Mouse (Mus musculus) embryonic facial prominence, embryonic 11.5 days (tissue): ENCODE results near the gene Cd1d1. TPM values are rescaled to one million over a fixed set of nuclear protein-coding genes. Genes with fewer than 3 reads are reported as not detected.
A peak's percentile ranks its signal among the peaks of the same experiment; 100 is the strongest.
"Not testable (repeated sequence)": the region's sequence is repeated elsewhere in the genome, so short reads cannot be mapped to it uniquely, and the experiment has no call there.

Experiments
- ATAC-seq: fragments of 200-750 bp; cut with Nextera tagmentation; replicated peaks from 2 replicates; pipeline ENCODE4 v1.8.0; 2017; ENCODE audit warnings: low read depth; ENCODE audit not compliant: insufficient number of reproducible peaks, low FRiP score, low TSS enrichment
- DNase-seq: peaks from one replicate; pipeline ENCODE4 v3.0.0-alpha.2; 2015; ENCODE audit warnings: low spot score
- H3K27ac ChIP-seq: fragments of 300-500 bp; sonication (generic); replicated peaks from 2 replicates; pipeline ENCODE4 v1.5.1; 2014; ENCODE audit warnings: mild to moderate bottlenecking, low read depth, low read length, control low read depth
- H3K27me3 ChIP-seq: fragments of 300-500 bp; sonication (generic); 2 replicates; pipeline ENCODE4 v1.6.1; 2014; ENCODE audit warnings: mild to moderate bottlenecking, low read length, moderate library complexity, mixed read lengths; ENCODE audit not compliant: control insufficient read depth, insufficient read depth
- H3K36me3 ChIP-seq: fragments of 300-500 bp; sonication (generic); replicated peaks from 2 replicates; pipeline ENCODE4 v1.6.1; 2014; ENCODE audit warnings: low read depth, mild to moderate bottlenecking, low read length, moderate library complexity, mixed read lengths; ENCODE audit not compliant: control insufficient read depth, insufficient read depth
- H3K4me1 ChIP-seq: fragments of 300-500 bp; sonication (generic); 2 replicates; pipeline ENCODE4 v1.6.1; 2014; ENCODE audit warnings: low read length, mixed read lengths; ENCODE audit not compliant: control insufficient read depth, insufficient read depth
- H3K4me2 ChIP-seq: fragments of 300-500 bp; sonication (generic); 2 replicates; pipeline ENCODE4 v1.6.1; 2014; ENCODE audit warnings: low read depth, mild to moderate bottlenecking, control low read depth, low read length, moderate library complexity
- H3K4me3 ChIP-seq: fragments of 300-500 bp; sonication (generic); 2 replicates; pipeline ENCODE4 v1.5.1; 2014; ENCODE audit warnings: low read depth, low read length, control low read depth
- H3K9ac ChIP-seq: fragments of 300-500 bp; sonication (generic); replicated peaks from 2 replicates; pipeline ENCODE4 v1.6.1; 2014; ENCODE audit warnings: mild to moderate bottlenecking, control low read depth, low read length
- H3K9me3 ChIP-seq: fragments of 300-500 bp; sonication (generic); replicated peaks from 2 replicates; pipeline ENCODE4 v1.6.1; 2016; ENCODE audit warnings: mild to moderate bottlenecking, low read length, inconsistent platforms, mixed read lengths; ENCODE audit not compliant: control insufficient read depth
- WGBS: fragments of 180-500 bp; shearing (Covaris S2); extraction: QIAGEN DNeasy Blood & Tissue Kit; methylation state at CpG from one replicate; pipeline ENCODE4 v1.1.7; 2014; 5-methylcytosine and 5-hydroxymethylcytosine counted together
- polyA plus RNA-seq: library from polyadenylated mRNA; unstranded; fragments of >200 nt; fragmentation: Nextera tagmentation; extraction: Ambion mirVana; gene quantifications from 2 replicates; pipeline ENCODE4 v1.2.1, GENCODE M21; 2014

Cd1d1 gene
- polyA plus RNA-seq, 1 experiment from 2014 or later, result 25.0 TPM

- Histone ChIP-seq H3K27me3 (no peaks in the 10 kb centered on the region), H3K4me2 (no peak overlapping the region), H3K27ac (no peak overlapping the region), H3K9me3 (no peaks in the 10 kb centered on the region), H3K4me1 (no peaks in the 10 kb centered on the region), H3K9ac (no peak overlapping the region), H3K4me3 (no peak overlapping the region), H3K36me3 (no peaks in the 10 kb centered on the region)
- 78% methylated on average over 1 of the region's 1 CpGs for WGBS
- ATAC-seq (no peak), DNase-seq (no peak)
Observed at GRCm38 (mm10) chr3:86995381-86995780, 3.9 kb downstream of the Cd1d1 start.

DNA sequence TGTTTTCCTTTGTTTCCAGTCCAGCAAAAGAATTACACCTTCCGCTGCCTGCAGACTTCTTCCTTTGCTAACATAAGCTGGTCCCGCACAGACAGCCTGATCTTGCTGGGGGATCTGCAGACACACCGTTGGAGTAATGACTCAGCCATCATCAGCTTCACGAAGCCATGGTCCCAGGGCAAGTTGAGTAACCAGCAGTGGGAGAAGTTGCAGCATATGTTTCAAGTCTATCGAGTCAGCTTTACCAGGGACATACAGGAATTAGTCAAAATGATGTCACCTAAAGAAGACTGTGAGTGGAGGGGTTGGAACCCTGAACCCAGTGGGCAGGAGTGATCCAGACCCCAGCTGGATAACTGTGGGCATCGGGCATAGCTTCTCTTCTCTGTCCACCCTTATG lies 12.3 kb downstream of the Cd1d1 start:
- H3K4me3 ChIP-seq, result peak overlapping the region; percentile 33
- not testable (repeated sequence) for ATAC-seq

DNA sequence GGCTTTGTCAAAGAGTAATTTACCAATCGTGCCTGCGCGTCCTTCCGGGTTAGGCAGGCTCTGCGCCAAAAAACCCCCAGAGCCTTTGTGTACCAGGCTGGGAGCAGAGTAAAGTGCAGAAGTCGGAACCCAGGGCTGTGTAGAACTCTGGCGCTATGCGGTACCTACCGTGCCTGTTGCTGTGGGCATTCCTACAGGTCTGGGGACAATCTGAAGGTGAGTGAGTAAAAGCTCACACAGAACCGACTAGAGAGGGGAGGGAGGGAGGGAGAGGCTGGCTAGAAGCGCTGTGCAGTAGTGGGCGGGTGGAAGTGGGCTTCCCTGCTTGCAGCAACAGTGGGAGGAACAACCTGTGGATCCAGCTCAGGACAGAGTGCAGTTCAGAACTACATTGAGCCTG lies 12.8 kb downstream of the Cd1d1 start:
- 13% methylated on average over 12 of the region's 12 CpGs for WGBS

More for the DNA sequence above, 12.3 kb downstream of the Cd1d1 start:
- 48% methylated on average over 5 of the region's 6 CpGs for WGBS
- not testable (repeated sequence) for H3K27me3 ChIP-seq, H3K36me3 ChIP-seq, H3K4me1 ChIP-seq, DNase-seq, H3K27ac ChIP-seq, H3K9me3 ChIP-seq
- Histone ChIP-seq H3K9ac (peak overlapping the region; percentile 69), H3K4me2 (peak overlapping the region; percentile 56)

GRCm38 (mm10) chr3:86983382-86983781 lies 15.9 kb downstream of the Cd1d1 start:
- Histone ChIP-seq H3K27me3 (no peaks in the 10 kb centered on the region), H3K4me1 (no peaks in the 10 kb centered on the region), H3K9me3 (no peaks in the 10 kb centered on the region), H3K9ac (no peak overlapping the region), H3K4me3 (no peak overlapping the region), H3K36me3 (no peaks in the 10 kb centered on the region), H3K4me2 (no peak overlapping the region), H3K27ac (no peak overlapping the region)
- ATAC-seq, result no peak
- no peak for DNase-seq
- WGBS, result 87% methylated on average over 6 of the region's 6 CpGs

More for the DNA sequence above, 12.8 kb downstream of the Cd1d1 start:
- peak overlapping the region; percentile 69 for H3K9ac ChIP-seq
- ATAC-seq (peak; percentile 48), DNase-seq (peak; percentile 58)
- no peaks in the 10 kb centered on the region for H3K9me3 ChIP-seq
- no peaks in the 10 kb centered on the region for H3K27me3 ChIP-seq
- H3K36me3 ChIP-seq, result no peaks in the 10 kb centered on the region
- H3K4me2 ChIP-seq, result peak overlapping the region; percentile 56
- H3K4me1 ChIP-seq, result no peaks in the 10 kb centered on the region
- no peak overlapping the region for H3K27ac ChIP-seq
- peak overlapping the region; percentile 33 for H3K4me3 ChIP-seq

DNA sequence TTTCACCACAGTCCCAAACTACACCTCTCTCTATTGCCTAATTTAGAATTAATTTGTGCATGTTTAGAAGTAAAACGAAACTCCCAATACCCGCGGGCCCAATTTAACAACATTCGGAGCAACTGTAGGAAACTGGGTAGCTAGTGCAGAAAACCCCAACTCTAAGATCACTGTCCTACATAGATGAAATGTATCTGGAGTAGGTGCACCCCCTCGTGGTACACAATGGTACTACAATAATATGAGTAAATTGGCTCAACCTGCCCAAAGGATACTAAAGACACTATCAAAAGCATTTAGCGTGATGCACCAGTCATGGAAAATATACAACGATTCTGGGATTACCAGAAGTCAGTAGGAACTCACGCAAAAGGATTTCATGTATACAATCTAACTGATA lies 22.7 kb downstream of the Cd1d1 start:
- no peak; the same call in 1 of the 2 replicates for ATAC-seq

DNA sequence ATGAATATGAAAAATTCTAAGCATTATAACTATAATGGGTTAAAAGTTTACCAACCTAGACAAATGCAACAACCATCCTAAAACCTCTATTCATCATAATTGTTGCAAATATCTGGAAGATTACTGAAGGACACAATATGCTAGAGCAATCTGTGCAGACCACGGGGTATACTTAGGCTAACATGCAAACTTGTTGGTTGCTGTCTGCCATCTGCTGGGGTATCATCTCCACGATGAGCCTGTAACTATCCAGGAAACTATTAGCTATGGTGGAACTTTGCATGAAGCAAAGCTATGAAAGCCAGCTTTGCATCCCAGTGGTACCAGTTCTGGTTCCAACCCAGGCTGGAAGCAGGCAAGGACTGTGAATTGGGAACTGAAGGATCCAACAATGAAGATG lies 24.1 kb downstream of the Cd1d1 start:
- H3K9ac ChIP-seq, result no peak overlapping the region
- DNase-seq (no peak), ATAC-seq (no peak)
- 76% methylated on average over 2 of the region's 2 CpGs for WGBS
- H3K36me3 ChIP-seq, result no peaks in the 10 kb centered on the region
- H3K27me3 ChIP-seq, result no peaks in the 10 kb centered on the region
- H3K4me1 ChIP-seq, result no peaks in the 10 kb centered on the region
- no peak overlapping the region for H3K4me3 ChIP-seq
- H3K4me2 ChIP-seq, result no peak overlapping the region
- no peaks in the 10 kb centered on the region for H3K9me3 ChIP-seq
- no peak overlapping the region for H3K27ac ChIP-seq

More for the DNA sequence above, 22.7 kb downstream of the Cd1d1 start:
- no peak overlapping the region for H3K27ac ChIP-seq
- H3K36me3 ChIP-seq, result no peaks in the 10 kb centered on the region
- no peaks in the 10 kb centered on the region for H3K4me1 ChIP-seq
- H3K9ac ChIP-seq, result no peak overlapping the region
- H3K9me3 ChIP-seq, result no peaks in the 10 kb centered on the region
- no peak overlapping the region for H3K4me2 ChIP-seq
- H3K4me3 ChIP-seq, result no peak overlapping the region
- 14% methylated on average over 8 of the region's 8 CpGs for WGBS
- no peaks in the 10 kb centered on the region for H3K27me3 ChIP-seq
- peak; percentile 86 for DNase-seq

- no peaks in the 10 kb centered on the region for H3K36me3 ChIP-seq
- no peaks in the 10 kb centered on the region for H3K4me1 ChIP-seq
- no peak overlapping the region for H3K4me2 ChIP-seq
- no peak overlapping the region for H3K27ac ChIP-seq
- DNase-seq (no peak), ATAC-seq (no peak)
- H3K27me3 ChIP-seq, result no peaks in the 10 kb centered on the region
- no peaks in the 10 kb centered on the region for H3K9me3 ChIP-seq
- H3K9ac ChIP-seq, result no peak overlapping the region
- no peak overlapping the region for H3K4me3 ChIP-seq
- 85% methylated on average over 17 of the region's 17 CpGs for WGBS
Observed at GRCm38 (mm10) chr3:86962665-86963435, 36.4 kb downstream of the Cd1d1 start.

DNA sequence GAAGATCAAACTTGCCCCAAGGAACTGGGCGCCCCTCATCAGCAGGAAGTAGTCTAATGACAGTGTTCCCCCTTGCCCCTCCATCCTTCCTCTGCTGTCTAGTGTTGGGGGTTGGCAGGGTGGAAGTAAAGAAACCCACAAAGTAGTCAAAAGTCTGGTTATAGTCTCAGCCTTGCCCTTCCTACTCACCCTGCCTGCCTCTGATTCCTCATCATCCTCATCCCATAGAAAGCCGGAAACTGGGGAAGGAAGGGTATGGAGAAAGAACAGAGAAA lies 37.9 kb downstream of the Cd1d1 start:
- ATAC-seq (no peak), DNase-seq (no peak)
- H3K4me1 ChIP-seq, result no peaks in the 10 kb centered on the region
- WGBS, result 96% methylated on average over 2 of the region's 2 CpGs
- no peaks in the 10 kb centered on the region for H3K9me3 ChIP-seq
- H3K4me3 ChIP-seq, result no peak overlapping the region
- no peaks in the 10 kb centered on the region for H3K27me3 ChIP-seq
- H3K36me3 ChIP-seq, result no peaks in the 10 kb centered on the region
- no peak overlapping the region for H3K27ac ChIP-seq
- no peak overlapping the region for H3K9ac ChIP-seq
- no peak overlapping the region for H3K4me2 ChIP-seq
